Mouse (Mus musculus) forebrain, embryonic 10.5 days (tissue): ENCODE measurements around the gene Nek3. TPM values are rescaled to one million over a fixed set of nuclear protein-coding genes. Genes with fewer than 3 reads are reported as not detected.
A peak's percentile ranks its signal among the peaks of the same experiment; 100 is the strongest.

Experiments
- DNase-seq: peaks from one replicate; pipeline ENCODE4 v3.0.0-alpha.2; 2017; ENCODE audit warnings: low spot score; ENCODE audit errors: extremely low spot score
- H3K27ac ChIP-seq: fragments of 300-500 bp; sonication (generic); 2 replicates; pipeline ENCODE4 v1.5.1; 2016; ENCODE audit warnings: mild to moderate bottlenecking
- H3K27me3 ChIP-seq: fragments of 300-500 bp; sonication (generic); 2 replicates; pipeline ENCODE4 v1.6.1; 2016; ENCODE audit warnings: mild to moderate bottlenecking; ENCODE audit not compliant: poor library complexity, severe bottlenecking
- H3K36me3 ChIP-seq: fragments of 300-500 bp; sonication (generic); replicated peaks from 2 replicates; pipeline ENCODE4 v1.6.1; 2016; ENCODE audit warnings: mild to moderate bottlenecking, moderate library complexity
- H3K4me1 ChIP-seq: fragments of 300-500 bp; sonication (generic); 2 replicates; pipeline ENCODE4 v1.6.1; 2016
- H3K4me3 ChIP-seq: fragments of 300-500 bp; sonication (generic); 2 replicates; pipeline ENCODE4 v1.5.1; 2016; ENCODE audit warnings: mild to moderate bottlenecking, moderate library complexity
- H3K9me3 ChIP-seq: fragments of 300-500 bp; sonication (generic); 2 replicates; pipeline ENCODE4 v1.6.1; 2016; ENCODE audit warnings: mild to moderate bottlenecking, moderate library complexity
- WGBS: fragments of 180-500 bp; shearing (Covaris S2); methylation state at CpG from one replicate; pipeline ENCODE4 v1.1.7; 2016; 5-methylcytosine and 5-hydroxymethylcytosine counted together
- polyA plus RNA-seq: library from polyadenylated mRNA; unstranded; fragments of >200 nt; fragmentation: Nextera tagmentation; extraction: Ambion mirVana; gene quantifications from 2 replicates; pipeline ENCODE4 v1.2.1, GENCODE M21; 2016

Gene Nek3
- polyA plus RNA-seq = 5.8 and 6.1 TPM in 2 replicates

DNA sequence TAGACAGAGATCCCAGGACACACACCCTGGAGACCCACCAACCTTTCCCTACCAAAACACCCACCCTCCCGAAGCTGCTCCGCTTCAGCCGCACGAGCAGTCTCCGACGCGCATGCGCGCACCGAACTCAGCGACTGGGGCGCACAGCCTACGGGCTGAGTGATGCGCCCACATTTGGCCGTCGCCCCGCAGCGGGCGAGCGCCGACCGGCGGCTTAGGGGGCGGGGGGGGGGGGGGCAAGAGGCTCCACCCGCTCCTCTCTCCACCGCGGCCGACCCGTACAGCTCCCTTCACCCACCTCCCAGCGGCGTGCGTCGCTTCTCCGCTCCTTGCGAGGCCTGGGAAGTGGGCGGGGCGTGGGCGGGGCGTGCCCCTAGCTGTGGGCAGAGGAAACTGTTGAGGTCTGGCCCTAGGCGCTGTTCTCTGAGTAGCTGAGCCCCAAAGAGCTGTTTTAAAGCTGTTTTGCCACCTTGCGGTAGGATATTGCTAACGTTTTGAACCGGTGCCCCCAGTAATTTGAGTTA, at the start of gene Nek3:
Gene Nek3 (minus strand): TSS at position 356 of the 524 bp plus-strand sequence.
- peak; percentile 93 for DNase-seq
- peaks cover 18% of the 10 kb centered on the region for H3K4me1 ChIP-seq
- H3K4me3 ChIP-seq = peak within 1 kb of the TSS; percentile 70
- no peaks in the 10 kb centered on the region for H3K27me3 ChIP-seq
- H3K9me3 ChIP-seq = no peaks in the 10 kb centered on the region
- H3K27ac ChIP-seq = peak within 1 kb of the TSS; percentile 90
- peaks cover 43% of the 10 kb centered on the region for H3K36me3 ChIP-seq
- 0% methylated on average over 34 of the region's 43 CpGs for WGBS

- Histone ChIP-seq H3K27me3 (no peaks in the 10 kb centered on the region), H3K4me3 (no peak overlapping the region), H3K27ac (no peak overlapping the region), H3K9me3 (no peaks in the 10 kb centered on the region), H3K4me1 (no peaks in the 10 kb centered on the region), H3K36me3 (peaks cover 89% of the 10 kb centered on the region)
- DNase-seq = no peak
- WGBS = 96% methylated on average over 10 of the region's 10 CpGs
Observed at GRCm38 (mm10) chr8:22214826-22215225, 48.6 kb upstream of the Nek3 start.

GRCm38 (mm10) chr8:22209012-22209411, 42.8 kb upstream of the Nek3 start:
- Histone ChIP-seq H3K36me3 (peaks cover 76% of the 10 kb centered on the region), H3K4me1 (no peaks in the 10 kb centered on the region), H3K4me3 (no peak overlapping the region), H3K9me3 (no peaks in the 10 kb centered on the region), H3K27me3 (no peaks in the 10 kb centered on the region), H3K27ac (no peak overlapping the region)
- no peak for DNase-seq
- 63% methylated on average over 5 of the region's 5 CpGs for WGBS

DNA sequence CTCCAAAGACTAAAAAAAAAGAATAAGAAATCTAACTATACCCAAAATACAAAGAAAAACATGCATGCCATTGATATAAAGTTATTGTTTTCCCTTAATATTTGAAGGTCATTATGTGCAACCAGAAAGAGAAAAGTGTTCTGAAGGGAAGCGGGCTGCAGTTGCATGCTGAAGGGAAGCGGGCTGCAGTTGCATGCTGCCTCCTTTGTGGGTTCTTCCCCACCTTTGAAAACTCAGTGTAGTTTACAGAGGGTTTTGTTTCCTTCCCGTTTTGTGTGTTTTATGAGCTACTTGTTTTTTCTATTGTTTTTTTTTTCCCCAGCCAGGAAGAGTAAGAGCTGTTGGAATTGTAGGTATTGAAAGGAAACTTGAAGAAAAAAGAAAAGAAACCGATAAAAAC, 41.3 kb upstream of the Nek3 start:
- H3K4me1 ChIP-seq = no peaks in the 10 kb centered on the region
- no peak overlapping the region for H3K4me3 ChIP-seq
- peaks cover 77% of the 10 kb centered on the region for H3K36me3 ChIP-seq
- H3K9me3 ChIP-seq = no peaks in the 10 kb centered on the region
- WGBS = 92% methylated on average over 4 of the region's 4 CpGs
- no peak overlapping the region for H3K27ac ChIP-seq
- H3K27me3 ChIP-seq = no peaks in the 10 kb centered on the region
- DNase-seq = no peak

GRCm38 (mm10) chr8:22199481-22199880, 33.2 kb upstream of the Nek3 start:
- no peak for DNase-seq
- 97% methylated on average over 8 of the region's 8 CpGs for WGBS
- H3K4me3 ChIP-seq = no peak overlapping the region
- peaks cover 4% of the 10 kb centered on the region; the same call in 1 of the 2 replicates for H3K9me3 ChIP-seq
- H3K27me3 ChIP-seq = no peaks in the 10 kb centered on the region
- H3K36me3 ChIP-seq = peaks cover 51% of the 10 kb centered on the region
- H3K27ac ChIP-seq = no peak overlapping the region
- H3K4me1 ChIP-seq = peaks cover 4% of the 10 kb centered on the region

- no peak for DNase-seq
- 90% methylated on average over 6 of the region's 6 CpGs for WGBS
- H3K4me1 ChIP-seq = peaks cover 15% of the 10 kb centered on the region
- no peak overlapping the region for H3K4me3 ChIP-seq
- peaks cover 42% of the 10 kb centered on the region for H3K36me3 ChIP-seq
- H3K27me3 ChIP-seq = no peaks in the 10 kb centered on the region
- no peak overlapping the region for H3K27ac ChIP-seq
- peaks cover 4% of the 10 kb centered on the region; the same call in 1 of the 2 replicates for H3K9me3 ChIP-seq
Observed at GRCm38 (mm10) chr8:22197914-22198313, 31.7 kb upstream of the Nek3 start.

DNA sequence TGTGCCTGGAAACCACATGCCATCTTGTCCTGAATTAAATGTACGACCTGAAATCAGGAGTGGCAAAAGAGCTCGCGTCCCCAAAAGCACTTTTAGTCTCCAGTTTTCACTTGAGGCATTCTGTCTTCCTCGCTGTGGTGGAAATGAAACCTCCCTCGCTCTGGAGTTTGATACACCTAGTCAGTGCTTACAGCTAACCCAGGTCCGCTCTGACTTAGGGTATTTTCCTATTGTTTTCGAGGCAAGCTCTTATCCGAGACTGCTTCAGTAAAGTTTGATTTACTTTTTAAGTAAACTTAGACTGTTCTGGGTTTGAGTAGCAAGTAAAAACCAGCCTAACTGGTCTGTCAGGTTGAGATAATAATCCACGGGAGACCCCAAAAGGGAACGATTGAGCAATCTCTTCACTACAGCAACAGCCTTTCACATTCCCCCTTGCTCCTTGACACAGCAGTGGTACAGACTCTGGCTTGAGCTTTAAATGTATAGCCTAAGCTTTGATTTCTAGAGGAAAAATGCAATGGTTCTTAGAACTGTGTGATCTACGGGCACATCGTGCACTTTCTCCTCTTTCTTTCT, 27.3 kb upstream of the Nek3 start:
- Histone ChIP-seq H3K36me3 (peaks cover 10% of the 10 kb centered on the region), H3K9me3 (no peaks in the 10 kb centered on the region), H3K4me1 (peaks cover 15% of the 10 kb centered on the region), H3K27ac (peak overlapping the region; percentile 98), H3K27me3 (no peaks in the 10 kb centered on the region), H3K4me3 (peak overlapping the region; percentile 77)
- WGBS = 19% methylated on average over 12 of the region's 12 CpGs
- DNase-seq = no peak

- DNase-seq = peak; percentile 87
- Histone ChIP-seq H3K4me3 (peak within 1 kb of the TSS; percentile 77), H3K27me3 (no peaks in the 10 kb centered on the region), H3K36me3 (peaks cover 5% of the 10 kb centered on the region), H3K27ac (peak within 1 kb of the TSS; percentile 98), H3K4me1 (peaks cover 15% of the 10 kb centered on the region), H3K9me3 (no peaks in the 10 kb centered on the region)
- WGBS = under 1% methylated on average over 73 of the region's 73 CpGs
Observed at GRCm38 (mm10) chr8:22192660-22193431, 26.6 kb upstream of the Nek3 start, which contains the start of gene Vps36. Gene Vps36 (plus strand): TSS chr8:22192809.

GRCm38 (mm10) chr8:22185431-22186397, 19.5 kb upstream of the Nek3 start, which contains the start of gene Ckap2:
Gene Ckap2 (minus strand): TSS chr8:22185819.
- peak within 1 kb of the TSS; percentile 76 for H3K4me3 ChIP-seq
- DNase-seq = peak; percentile 96
- WGBS = 3% methylated on average over 63 of the region's 63 CpGs
- peak within 1 kb of the TSS; percentile 98 for H3K27ac ChIP-seq
- no peaks in the 10 kb centered on the region for H3K36me3 ChIP-seq
- H3K4me1 ChIP-seq = peaks cover 22% of the 10 kb centered on the region
- H3K27me3 ChIP-seq = peaks cover 4% of the 10 kb centered on the region; the same call in 1 of the 2 replicates
- H3K9me3 ChIP-seq = no peaks in the 10 kb centered on the region

DNA sequence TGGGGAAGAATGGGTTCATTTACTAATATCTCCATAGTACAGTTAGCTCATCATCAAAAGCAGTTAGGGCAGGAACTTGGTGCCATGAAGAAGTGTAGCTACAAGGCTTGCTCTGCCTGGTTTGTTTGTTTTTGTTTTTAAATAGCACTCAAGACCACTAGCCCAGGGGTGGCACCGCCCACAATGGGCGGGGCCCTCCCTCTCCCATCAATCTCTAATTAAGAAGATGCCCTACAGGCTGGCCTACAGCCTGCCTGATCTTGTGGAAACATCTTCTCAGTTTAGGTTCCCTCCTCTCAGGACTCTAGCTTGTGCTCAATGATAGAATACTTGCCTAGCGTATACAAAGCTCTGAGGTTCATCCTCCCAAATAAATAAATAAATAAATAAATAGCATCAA, 18.6 kb upstream of the Nek3 start:
- Histone ChIP-seq H3K4me3 (peak overlapping the region; percentile 76), H3K36me3 (peaks cover 8% of the 10 kb centered on the region), H3K27me3 (peaks cover 4% of the 10 kb centered on the region; the same call in 1 of the 2 replicates), H3K27ac (peak overlapping the region; percentile 98), H3K4me1 (peaks cover 22% of the 10 kb centered on the region), H3K9me3 (no peaks in the 10 kb centered on the region)
- DNase-seq = peak; percentile 33
- 0% methylated on average over 3 of the region's 3 CpGs for WGBS

DNA sequence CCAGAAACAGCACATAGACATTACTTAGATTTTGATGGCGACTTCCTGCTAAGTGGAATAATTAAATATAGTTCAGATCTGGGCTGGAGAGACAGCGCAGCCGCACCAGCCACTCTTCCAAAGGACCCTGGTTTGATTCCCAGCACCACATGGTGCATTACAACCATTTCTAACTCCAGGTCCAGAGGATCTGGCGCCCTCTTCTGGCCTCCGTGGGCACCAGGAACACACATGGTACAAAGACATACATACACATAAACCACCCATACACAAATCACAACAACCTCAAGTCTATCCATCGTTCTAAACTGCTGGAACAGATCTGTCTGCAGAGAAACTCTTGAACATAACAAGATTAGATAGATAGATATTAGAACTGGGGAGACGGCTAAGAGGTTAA, 9.7 kb upstream of the Nek3 start:
- over 99% methylated on average over 7 of the region's 7 CpGs for WGBS
- Histone ChIP-seq H3K9me3 (peaks cover 14% of the 10 kb centered on the region), H3K4me3 (no peak overlapping the region), H3K27me3 (no peaks in the 10 kb centered on the region), H3K4me1 (no peaks in the 10 kb centered on the region), H3K27ac (no peak overlapping the region), H3K36me3 (peaks cover 88% of the 10 kb centered on the region)
- DNase-seq = no peak

DNA sequence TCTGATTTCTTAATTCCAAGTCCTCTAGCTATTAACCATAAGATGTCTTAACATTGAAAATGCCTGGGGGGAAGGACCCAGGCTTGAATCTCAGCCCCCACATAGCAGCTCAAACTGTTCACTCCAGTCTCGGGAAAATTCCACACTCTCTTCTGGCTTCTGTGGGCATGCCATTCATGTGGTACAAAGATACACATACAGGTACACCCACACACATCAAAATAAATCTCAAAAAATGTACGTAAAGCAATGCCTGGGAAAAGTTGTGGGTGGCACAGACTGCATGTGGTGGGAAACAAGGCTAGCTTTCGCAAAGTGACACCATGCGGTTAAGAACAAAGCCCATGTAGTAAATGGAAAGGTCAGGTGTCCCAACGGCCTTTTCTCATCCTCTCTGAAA, 2.9 kb upstream of the Nek3 start:
- H3K27me3 ChIP-seq = no peaks in the 10 kb centered on the region
- H3K27ac ChIP-seq = no peak overlapping the region
- peaks cover 18% of the 10 kb centered on the region for H3K4me1 ChIP-seq
- no peak for DNase-seq
- peaks cover 68% of the 10 kb centered on the region for H3K36me3 ChIP-seq
- 93% methylated on average over 5 of the region's 5 CpGs for WGBS
- no peaks in the 10 kb centered on the region for H3K9me3 ChIP-seq
- H3K4me3 ChIP-seq = no peak overlapping the region
